Comparison of ENCODE assay signal across 8 mouse cellular contexts in genomic region chr13:8995159-8995989, GRCm38 (mm10). TPM values are rescaled to one million over a fixed set of nuclear protein-coding genes. Genes with fewer than 3 reads are reported as not detected.
DNase-seq lines count a peak whose midpoint lies in the region; ATAC-seq and TF ChIP-seq lines count a peak whose summit lies in the region.

No protein-coding gene starts in this region.

- peak; percentile 59 for ATAC-seq in forebrain, postnatal 0 days
- peak; percentile 12 for ATAC-seq in liver, embryonic 16.5 days (ENCODE audit: low read depth)

- H3K36me3 ChIP-seq in forebrain, postnatal 0 days (ENCODE audit: insufficient read depth): peaks cover 9% of the 10 kb centered on the region
- peaks cover 8% of the 10 kb centered on the region; the same call in 1 of the 2 replicates for H3K36me3 ChIP-seq in liver, embryonic 16.5 days (ENCODE audit: control insufficient read depth, insufficient read depth)

- peaks cover 13% of the 10 kb centered on the region; the same call in 1 of the 2 replicates for H3K4me1 ChIP-seq in forebrain, postnatal 0 days (ENCODE audit: insufficient read depth)
- H3K4me1 ChIP-seq in liver, embryonic 16.5 days (ENCODE audit: control insufficient read depth, low read depth, low read length): peaks cover 22% of the 10 kb centered on the region

- peak overlapping the region; percentile 71 for H3K27ac ChIP-seq in forebrain, postnatal 0 days (ENCODE audit: low read depth, low read length)
- peak overlapping the region; percentile 71 for H3K27ac ChIP-seq in liver, embryonic 16.5 days (ENCODE audit: low read length)

- peak overlapping the region; percentile 65 for H3K4me2 ChIP-seq in forebrain, postnatal 0 days (ENCODE audit: low read depth)
- H3K4me2 ChIP-seq in liver, embryonic 16.5 days (ENCODE audit: low read depth, low read length): peak overlapping the region; percentile 93

- H3K4me3 ChIP-seq in forebrain, postnatal 0 days (ENCODE audit: low read depth, low read length): peak overlapping the region; percentile 83
- peak overlapping the region; percentile 96 for H3K4me3 ChIP-seq in liver, embryonic 16.5 days (ENCODE audit: low read depth, low read length)

- peak overlapping the region; percentile 85 for H3K9ac ChIP-seq in forebrain, postnatal 0 days
- H3K9ac ChIP-seq in liver, embryonic 16.5 days (ENCODE audit: low read depth, low read length): peak overlapping the region; percentile 77

- no peaks in the 10 kb centered on the region for H3K9me3 ChIP-seq in forebrain, postnatal 0 days (ENCODE audit: low read length)
- H3K9me3 ChIP-seq in liver, embryonic 16.5 days (replicated peaks; ENCODE audit: control insufficient read depth, low read length): no peaks in the 10 kb centered on the region

- TF ChIP-seq CTCF in forebrain, postnatal 0 days (IDR thresholded peaks at IDR 0.05; ENCODE audit: low read depth): no peak

- peak; percentile 3 to 35 for DNase-seq in frontal cortex, adult 2 months (ENCODE audit: extremely low spot score in 1 of 2, low spot score in 1 of 2)
- DNase-seq in frontal cortex, postnatal 25 days (ENCODE audit: low spot score in 2 of 2): no peak
- DNase-seq in thymus, postnatal 0 days (ENCODE audit: low spot score): peak; percentile 26
- no peak for DNase-seq in thymus, postnatal 36 days
- DNase-seq in forebrain, postnatal 0 days: no peak
- DNase-seq in retina, postnatal 7 days (ENCODE audit: low read depth, low spot score): peak; percentile 6
- DNase-seq in cerebellum, postnatal 25 days: no peak

- H3K27me3 ChIP-seq in forebrain, postnatal 0 days (ENCODE audit: insufficient read depth, low read length): no peaks in the 10 kb centered on the region
- no peaks in the 10 kb centered on the region for H3K27me3 ChIP-seq in liver, embryonic 16.5 days (ENCODE audit: control insufficient read depth, insufficient read depth, low read depth, low read length)

- WGBS in forebrain, postnatal 0 days: 3% methylated on average over 33 of the region's 33 CpGs
- WGBS in liver, embryonic 16.5 days (ENCODE audit: insufficient replicate concordance): under 1% methylated on average over 33 of the region's 33 CpGs

RNA-seq across cellular contexts. Expression of gene Gtpbp4, which starts 0.5 kb away (rescaled TPM):
- 21.5 and 23.4 TPM in 2 replicates for polyA plus RNA-seq in frontal cortex, adult 2 months (2012; rRNA removed)
- 89.1 and 93.2 TPM in 2 replicates for polyA plus RNA-seq in thymus, postnatal 0 days (2015; fragmentation: Nextera tagmentation; extraction: Ambion mirVana)
- 30.2 and 33.7 TPM in 2 replicates for total RNA-seq in forebrain, postnatal 0 days (2014; rRNA removed)
- 54.6 and 59.4 TPM in 2 replicates for polyA plus RNA-seq in forebrain, postnatal 0 days (2015; fragmentation: Nextera tagmentation; extraction: Ambion mirVana)
- polyA plus RNA-seq in liver, embryonic 16.5 days (2015; fragmentation: Nextera tagmentation; extraction: Ambion mirVana): 28.4 and 30.5 TPM in 2 replicates

RNA-seq across cellular contexts. Expression of gene Idi2, which starts 42.7 kb away (rescaled TPM):
- polyA plus RNA-seq in frontal cortex, adult 2 months (2012; rRNA removed): 0.04 TPM in 1 of 2 replicates, not detected in the other
- polyA plus RNA-seq in thymus, postnatal 0 days (2015; fragmentation: Nextera tagmentation; extraction: Ambion mirVana): 0.73 and 0.88 TPM in 2 replicates
- not detected in 2 replicates for total RNA-seq in forebrain, postnatal 0 days (2014; rRNA removed)
- not detected in 2 replicates for polyA plus RNA-seq in forebrain, postnatal 0 days (2015; fragmentation: Nextera tagmentation; extraction: Ambion mirVana)
- not detected in 2 replicates for polyA plus RNA-seq in liver, embryonic 16.5 days (2015; fragmentation: Nextera tagmentation; extraction: Ambion mirVana)

RNA-seq across cellular contexts. Expression of gene Gm9745, which starts 47.3 kb away (rescaled TPM):
- 0.12 TPM in 1 of 2 replicates, not detected in the other for polyA plus RNA-seq in frontal cortex, adult 2 months (2012; rRNA removed)
- polyA plus RNA-seq in thymus, postnatal 0 days (2015; fragmentation: Nextera tagmentation; extraction: Ambion mirVana): 0.46 TPM in 1 of 2 replicates, not detected in the other
- total RNA-seq in forebrain, postnatal 0 days (2014; rRNA removed): not detected in 2 replicates
- not detected in 2 replicates for polyA plus RNA-seq in forebrain, postnatal 0 days (2015; fragmentation: Nextera tagmentation; extraction: Ambion mirVana)
- not detected in 2 replicates for polyA plus RNA-seq in liver, embryonic 16.5 days (2015; fragmentation: Nextera tagmentation; extraction: Ambion mirVana)

Comparison
In these comparisons a context has a peak if more than half of its experiments do, and no peak if none do; other contexts are left out.
1. DNase-seq: peak in frontal cortex, adult 2 months (2 of 2), thymus, postnatal 0 days (single experiment) and retina, postnatal 7 days (single experiment); none in frontal cortex, postnatal 25 days (0 of 2), thymus, postnatal 36 days (0 of 2), forebrain, postnatal 0 days (single experiment) and cerebellum, postnatal 25 days (0 of 2).